Mouse (Mus musculus): Measurements from ENCODE around the gene Supt6.

GRCm38 (mm10) chr11:78189234-78190040, 56.4 kb downstream of the Supt6 start:
- TF ChIP-seq POLR2A (IDR thresholded peaks at IDR 0.05; ENCODE audit: extremely low read depth, insufficient read depth, low read length) (peak; percentile 30; the same call in 1 of the 2 replicates), CTCF (IDR thresholded peaks at IDR 0.05; ENCODE audit: extremely low read depth, insufficient read depth, low read length) (no peak)
